Mouse (Mus musculus): ENCODE data around the gene Eif2b4.

Gene Eif2b4

DNA sequence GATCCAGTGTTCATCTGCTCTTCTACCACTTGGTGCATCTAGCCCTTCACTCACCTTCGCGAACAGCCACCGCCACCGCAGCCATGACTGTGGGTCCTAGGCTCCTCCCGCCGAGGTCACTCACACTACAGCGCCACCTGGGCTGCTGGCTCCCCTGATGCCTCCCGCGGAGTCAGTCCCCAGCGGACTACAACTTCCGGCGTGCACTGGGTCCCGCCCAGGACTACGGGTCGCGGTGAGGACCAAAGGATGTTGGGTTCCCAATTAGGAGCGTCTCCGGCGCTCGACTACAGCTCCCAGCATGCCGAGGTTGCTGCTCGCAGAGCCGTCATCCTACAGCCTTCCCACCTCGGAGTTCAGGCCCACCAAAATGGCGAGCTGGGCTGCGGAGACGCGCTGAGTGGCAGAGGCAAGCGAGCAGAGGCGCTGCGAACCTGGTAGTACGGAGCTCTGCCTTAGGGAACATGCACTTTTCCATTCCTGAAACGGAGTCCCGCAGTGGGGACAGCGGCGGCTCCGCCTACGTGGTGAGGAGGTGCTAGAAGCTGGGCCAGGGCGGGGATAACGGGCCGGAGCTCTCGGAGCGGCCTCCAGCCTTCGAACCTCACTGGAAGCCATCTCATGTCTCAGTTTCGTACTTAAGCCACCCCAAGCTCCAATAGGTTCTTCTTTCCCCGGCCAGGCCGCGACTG, at the start of gene Eif2b4, which contains the start of gene Snx17:
Gene Eif2b4 (minus strand): TSS at position 492 of the 692 bp plus-strand sequence.
Gene Snx17 (plus strand): TSS at position 289 of the 692 bp plus-strand sequence.
- Histone ChIP-seq H3K4me3 (replicated peaks; ENCODE audit: low read length) (peak within 1 kb of the TSS; percentile 99), H3K9me3 (ENCODE audit: low read length) (no peaks in the 10 kb centered on the region), H3K4me1 (replicated peaks; ENCODE audit: low read depth, low read length) (peaks cover 77% of the 10 kb centered on the region), H3K27me3 (ENCODE audit: insufficient read depth, low read length) (no peaks in the 10 kb centered on the region), H3K36me3 (ENCODE audit: insufficient read depth, low read length) (peaks cover 73% of the 10 kb centered on the region)
- TF ChIP-seq POU5F1 (IDR thresholded peaks at IDR 0.05; ENCODE audit: borderline replicate concordance, low read length) (no peak), CTCF (conservative IDR thresholded peaks at IDR 0.05; ENCODE audit: low read length) (no peak), NANOG (IDR thresholded peaks at IDR 0.05; ENCODE audit: borderline replicate concordance, low read length) (no peak)

DNA sequence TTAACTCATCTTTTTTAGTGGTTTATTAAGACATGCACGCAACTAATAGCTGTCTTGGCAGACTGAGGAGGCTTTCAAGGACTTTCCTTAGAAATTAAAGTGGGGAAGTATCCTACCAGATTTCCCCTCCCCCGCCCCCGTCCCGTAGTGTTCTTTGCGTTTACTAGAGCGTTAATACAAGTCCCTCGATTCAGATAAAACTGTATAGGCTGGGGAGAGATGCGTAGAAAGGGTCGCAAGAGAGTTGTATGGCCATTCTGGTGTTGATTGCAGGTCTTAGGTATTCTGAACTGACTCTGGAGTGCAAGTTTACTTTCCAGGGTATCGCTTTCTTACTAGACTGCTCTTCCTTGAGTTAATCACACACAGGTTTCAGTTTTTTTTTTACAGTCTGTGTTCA, 49.0 kb upstream of the Eif2b4 start:
- Histone ChIP-seq H3K9me3 (ENCODE audit: low read length) (no peaks in the 10 kb centered on the region), H3K36me3 (ENCODE audit: insufficient read depth, low read length) (peaks cover 34% of the 10 kb centered on the region), H3K4me1 (replicated peaks; ENCODE audit: low read depth, low read length) (peaks cover 14% of the 10 kb centered on the region), H3K27me3 (ENCODE audit: insufficient read depth, low read length) (no peaks in the 10 kb centered on the region; the same call in 1 of the 2 replicates), H3K4me3 (replicated peaks; ENCODE audit: low read length) (peak overlapping the region; percentile 99)
- TF ChIP-seq POU5F1 (IDR thresholded peaks at IDR 0.05; ENCODE audit: borderline replicate concordance, low read length) (no peak), CTCF (conservative IDR thresholded peaks at IDR 0.05; ENCODE audit: low read length) (no peak), NANOG (IDR thresholded peaks at IDR 0.05; ENCODE audit: borderline replicate concordance, low read length) (no peak)

DNA sequence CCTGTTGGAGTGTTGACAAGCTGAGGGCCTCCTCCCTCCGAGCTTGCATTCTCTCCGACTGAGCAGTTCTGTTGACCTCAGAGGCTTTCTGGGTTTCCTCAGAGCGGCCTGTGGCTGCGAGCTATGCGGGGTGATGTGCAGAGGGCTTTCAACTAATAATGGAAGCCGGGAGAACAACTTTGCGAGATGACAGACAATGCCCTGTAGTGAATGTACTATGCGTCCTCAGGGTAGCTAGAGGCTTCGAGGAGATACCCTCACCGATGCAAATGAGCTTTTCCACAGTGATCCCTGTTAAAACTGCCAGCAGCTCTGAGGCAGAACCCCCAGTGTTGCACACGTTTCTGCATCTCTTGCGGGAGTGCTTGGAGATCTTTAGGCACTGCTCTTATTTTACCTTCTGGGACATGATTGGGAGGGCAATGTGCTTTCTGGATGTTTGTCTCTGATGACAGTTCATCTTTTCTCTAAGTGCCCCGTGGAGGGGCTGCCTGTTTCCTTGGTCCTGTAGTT, 48.3 kb upstream of the Eif2b4 start:
- peaks cover 29% of the 10 kb centered on the region for H3K36me3 ChIP-seq (ENCODE audit: insufficient read depth, low read length)
- peaks cover 14% of the 10 kb centered on the region for H3K4me1 ChIP-seq (replicated peaks; ENCODE audit: low read depth, low read length)
- H3K27me3 ChIP-seq (ENCODE audit: insufficient read depth, low read length): no peaks in the 10 kb centered on the region; the same call in 1 of the 2 replicates
- TF ChIP-seq CTCF (conservative IDR thresholded peaks at IDR 0.05; ENCODE audit: low read length): no peak
- no peak for TF ChIP-seq NANOG (IDR thresholded peaks at IDR 0.05; ENCODE audit: borderline replicate concordance, low read length)
- TF ChIP-seq POU5F1 (IDR thresholded peaks at IDR 0.05; ENCODE audit: borderline replicate concordance, low read length): no peak
- peak overlapping the region; percentile 99 for H3K4me3 ChIP-seq (replicated peaks; ENCODE audit: low read length)
- H3K9me3 ChIP-seq (ENCODE audit: low read length): no peaks in the 10 kb centered on the region

DNA sequence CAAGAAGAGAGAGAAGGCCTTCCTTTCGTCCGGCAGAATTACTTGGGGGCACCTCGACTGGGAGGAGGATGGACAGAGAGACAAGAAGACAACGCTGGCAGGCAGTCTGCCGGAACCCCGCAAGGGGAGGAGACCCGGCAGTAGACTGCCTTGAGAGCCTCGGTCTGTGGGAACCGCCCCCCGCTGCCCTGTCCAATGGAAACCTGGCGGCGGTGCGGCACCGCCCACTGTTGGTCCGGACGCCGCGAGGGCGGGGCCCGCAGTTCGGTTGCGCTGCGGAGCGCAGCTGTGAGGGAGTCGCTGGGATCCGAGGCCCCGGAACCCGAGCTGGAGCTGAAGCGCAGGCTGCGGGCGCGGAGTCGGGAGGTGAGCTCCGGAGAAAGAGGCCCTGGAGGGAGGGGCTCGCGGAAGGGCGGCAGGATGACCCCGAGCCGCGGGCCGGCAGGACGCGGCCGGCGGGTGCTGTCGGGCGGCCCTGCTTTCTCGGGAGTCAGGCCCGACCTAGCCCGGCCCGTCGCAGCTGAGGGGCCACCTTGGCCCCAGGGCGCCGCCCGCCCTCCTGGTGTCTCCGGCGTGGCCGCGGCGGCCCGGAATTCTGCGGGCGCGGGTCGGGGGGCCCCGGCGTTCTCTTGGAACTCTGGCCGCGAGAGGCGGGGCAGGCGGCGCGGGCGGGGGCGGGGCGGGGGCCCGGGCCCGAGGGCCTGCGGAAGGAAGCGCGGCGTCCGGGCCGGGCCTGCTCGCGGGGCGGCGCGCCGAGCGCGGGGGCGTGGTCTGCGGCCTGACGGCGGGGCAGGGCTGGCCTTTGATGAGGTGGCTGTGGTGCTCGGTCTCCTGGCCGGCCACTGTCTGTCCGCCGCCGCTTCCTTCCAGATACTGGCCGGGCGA, 47.6 kb upstream of the Eif2b4 start, which contains the start of the genes Nrbp1 and Gm9970:
Gene Nrbp1 (plus strand): TSS at position 228 of the 885 bp plus-strand sequence.
Gene Gm9970 (minus strand): TSS at position 596 of the 885 bp plus-strand sequence.
- Histone ChIP-seq H3K4me3 (replicated peaks; ENCODE audit: low read length) (peak within 1 kb of the TSS; percentile 99), H3K27me3 (ENCODE audit: insufficient read depth, low read length) (no peaks in the 10 kb centered on the region; the same call in 1 of the 2 replicates), H3K36me3 (ENCODE audit: insufficient read depth, low read length) (peaks cover 23% of the 10 kb centered on the region), H3K4me1 (replicated peaks; ENCODE audit: low read depth, low read length) (peaks cover 14% of the 10 kb centered on the region), H3K9me3 (ENCODE audit: low read length) (no peaks in the 10 kb centered on the region)
- TF ChIP-seq POU5F1 (IDR thresholded peaks at IDR 0.05; ENCODE audit: borderline replicate concordance, low read length): no peak

DNA sequence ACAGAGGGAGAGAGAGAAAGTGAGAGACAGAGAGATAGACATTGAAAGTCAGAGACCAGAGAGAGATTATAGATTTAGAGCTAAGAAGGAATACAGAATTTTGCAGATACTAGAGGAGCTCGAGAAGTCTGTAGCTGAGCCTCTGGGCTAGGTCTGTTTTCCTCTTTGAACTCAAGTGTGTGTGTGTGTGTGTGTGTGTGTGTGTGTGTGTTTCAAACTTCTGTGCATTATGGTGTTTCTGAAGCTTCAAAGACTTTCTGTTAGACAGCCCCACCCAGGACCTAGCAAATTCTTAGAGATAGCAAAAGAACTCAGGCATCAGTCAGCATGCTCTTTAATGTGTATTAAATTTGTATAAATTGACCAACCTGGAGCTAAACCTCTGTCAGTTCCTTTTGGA, 33.4 kb upstream of the Eif2b4 start:
- no peak overlapping the region for H3K4me3 ChIP-seq (replicated peaks; ENCODE audit: low read length)
- peaks cover 6% of the 10 kb centered on the region for H3K4me1 ChIP-seq (replicated peaks; ENCODE audit: low read depth, low read length)
- no peaks in the 10 kb centered on the region for H3K36me3 ChIP-seq (ENCODE audit: insufficient read depth, low read length)
- TF ChIP-seq POU5F1 (IDR thresholded peaks at IDR 0.05; ENCODE audit: borderline replicate concordance, low read length): no peak
- TF ChIP-seq NANOG (IDR thresholded peaks at IDR 0.05; ENCODE audit: borderline replicate concordance, low read length): no peak
- TF ChIP-seq CTCF (conservative IDR thresholded peaks at IDR 0.05; ENCODE audit: low read length): no peak
- no peaks in the 10 kb centered on the region for H3K9me3 ChIP-seq (ENCODE audit: low read length)
- H3K27me3 ChIP-seq (ENCODE audit: insufficient read depth, low read length): peaks cover 11% of the 10 kb centered on the region

DNA sequence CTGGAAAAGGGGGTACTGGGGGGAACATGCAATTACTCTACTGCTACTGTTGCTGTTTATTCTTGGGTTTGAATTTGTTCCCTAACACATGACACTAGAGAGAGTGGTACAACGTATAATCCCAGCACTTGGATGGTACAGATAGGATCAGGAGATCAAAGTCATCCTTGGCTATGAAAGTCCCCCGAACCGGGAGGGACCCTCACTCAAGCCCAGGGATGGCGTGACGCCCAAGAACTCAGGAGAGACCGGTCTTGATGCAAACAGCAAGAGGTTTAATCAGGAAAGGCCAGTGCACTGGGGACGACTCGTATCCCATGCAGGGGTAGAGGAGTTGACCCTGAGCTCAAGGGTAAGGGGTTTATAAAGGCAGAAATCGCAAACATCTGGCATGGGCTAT, 29.5 kb upstream of the Eif2b4 start:
- peaks cover 2% of the 10 kb centered on the region; the same call in 1 of the 2 replicates for H3K27me3 ChIP-seq (ENCODE audit: insufficient read depth, low read length)
- no peak for TF ChIP-seq NANOG (IDR thresholded peaks at IDR 0.05; ENCODE audit: borderline replicate concordance, low read length)
- no peak for TF ChIP-seq CTCF (conservative IDR thresholded peaks at IDR 0.05; ENCODE audit: low read length)
- no peak for TF ChIP-seq POU5F1 (IDR thresholded peaks at IDR 0.05; ENCODE audit: borderline replicate concordance, low read length)
- H3K4me1 ChIP-seq (replicated peaks; ENCODE audit: low read depth, low read length): peaks cover 22% of the 10 kb centered on the region
- H3K36me3 ChIP-seq (ENCODE audit: insufficient read depth, low read length): no peaks in the 10 kb centered on the region
- H3K9me3 ChIP-seq (ENCODE audit: low read length): no peaks in the 10 kb centered on the region
- H3K4me3 ChIP-seq (replicated peaks; ENCODE audit: low read length): no peak overlapping the region

DNA sequence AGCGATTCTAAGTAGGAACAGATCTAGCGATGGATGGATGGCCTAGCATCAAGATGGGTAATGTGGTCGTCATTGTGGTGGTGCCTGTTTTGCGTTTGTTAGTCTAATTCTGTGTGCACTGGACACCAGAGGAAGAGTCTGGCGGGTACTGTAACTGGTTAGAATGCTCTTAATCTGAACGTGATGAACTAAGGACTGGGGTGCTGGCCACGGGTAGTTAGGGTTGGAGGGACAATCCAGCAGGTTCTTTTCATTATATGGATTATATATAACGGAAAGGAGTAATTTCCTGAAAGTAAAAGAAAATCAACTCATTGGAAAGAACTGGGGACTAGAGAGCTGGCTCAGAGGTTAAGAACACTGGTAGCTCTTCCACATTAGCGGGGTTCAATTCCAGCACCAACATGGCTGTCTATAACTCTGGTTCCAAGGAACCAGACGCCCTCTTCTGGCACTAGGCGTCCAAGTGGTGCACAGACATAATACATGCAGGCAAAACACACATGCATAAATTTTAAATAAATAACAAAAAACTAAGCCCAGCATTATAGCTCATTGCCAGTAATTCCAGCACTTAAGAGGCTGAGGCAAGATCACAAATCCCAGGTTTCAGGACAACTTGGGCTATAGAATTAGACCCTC, 28.2 kb upstream of the Eif2b4 start:
- Histone ChIP-seq H3K4me3 (replicated peaks; ENCODE audit: low read length) (peak overlapping the region; percentile 100), H3K36me3 (ENCODE audit: insufficient read depth, low read length) (0 out of 2 replicates have a peak, but pooled peaks cover 2% of the 10 kb centered on the region), H3K4me1 (replicated peaks; ENCODE audit: low read depth, low read length) (peaks cover 27% of the 10 kb centered on the region), H3K27me3 (ENCODE audit: insufficient read depth, low read length) (no peaks in the 10 kb centered on the region), H3K9me3 (ENCODE audit: low read length) (no peaks in the 10 kb centered on the region)
- TF ChIP-seq CTCF (conservative IDR thresholded peaks at IDR 0.05; ENCODE audit: low read length) (peak; percentile 32; the same call in 1 of the 2 replicates), NANOG (IDR thresholded peaks at IDR 0.05; ENCODE audit: borderline replicate concordance, low read length) (no peak)
